Mouse (Mus musculus): ENCODE results near the gene Aph1a. TPM values are rescaled to one million over a fixed set of nuclear protein-coding genes. Genes with fewer than 3 reads are reported as not detected.

Aph1a gene
- total and polyA plus RNA-seq, 2 experiments from 2014 or later, result 46.0 to 77.2 TPM

DNA sequence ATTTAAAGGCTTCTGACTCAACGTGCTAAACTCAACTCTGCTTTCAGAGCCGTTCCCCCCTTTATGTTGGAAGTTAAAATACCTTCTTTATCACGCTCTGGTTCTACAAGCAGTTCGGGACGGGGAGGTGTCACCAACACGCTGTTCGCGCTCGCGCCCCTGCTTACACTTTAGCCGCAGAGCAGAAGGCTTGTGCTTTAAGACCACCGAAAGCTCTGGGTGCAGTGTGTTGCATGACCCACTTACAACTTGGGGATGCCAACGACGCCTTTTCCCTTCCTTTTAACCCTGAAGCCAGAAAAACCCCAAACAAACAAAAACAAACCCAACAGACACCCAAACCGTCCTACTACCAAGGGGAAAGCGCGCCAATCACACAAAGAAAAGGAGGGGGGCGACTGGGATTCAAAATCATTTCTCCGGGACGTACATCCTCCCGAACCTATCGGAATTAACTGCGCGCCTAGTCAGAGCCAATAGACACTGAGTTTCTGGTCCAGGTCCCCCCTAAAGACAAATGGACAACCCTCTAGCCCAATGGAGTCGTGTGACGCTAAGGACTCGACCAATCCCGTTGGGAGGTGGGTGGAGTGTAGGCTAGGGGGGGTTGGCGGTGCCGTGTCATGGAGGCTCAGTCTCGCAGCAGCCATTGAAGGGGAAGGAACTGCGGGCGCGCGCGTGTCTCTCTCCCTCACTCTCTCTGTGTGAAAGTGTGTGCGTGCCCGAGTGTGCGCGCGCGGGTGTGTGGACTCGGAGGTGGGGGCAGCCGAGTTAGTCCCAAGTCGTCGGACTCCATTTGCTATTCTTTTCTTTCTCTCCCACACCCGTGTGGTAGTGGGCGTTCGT lies 35.1 kb downstream of the Aph1a start, which contains the start of gene Anp32e:
Anp32e (plus strand) TSS at position 589 of the 846 bp plus-strand sequence.
- TF ChIP-seq CTCF (IDR thresholded peaks at IDR 0.05; ENCODE audit: low read depth), result no peak; the same call in 1 of the 2 replicates
- under 1% methylated on average over 49 of the region's 49 CpGs for WGBS
- DNase-seq, result peak; percentile 99
- peak; percentile 100 for ATAC-seq
- Histone ChIP-seq H3K4me3 (ENCODE audit: low read depth, low read length) (peak within 1 kb of the TSS; percentile 74), H3K27ac (ENCODE audit: low read depth, low read length) (peak within 1 kb of the TSS; percentile 86), H3K9me3 (ENCODE audit: low read length) (no peaks in the 10 kb centered on the region), H3K9ac (peak within 1 kb of the TSS; percentile 67), H3K27me3 (ENCODE audit: insufficient read depth, low read length) (no peaks in the 10 kb centered on the region), H3K4me2 (ENCODE audit: low read depth) (peak within 1 kb of the TSS; percentile 76), H3K4me1 (ENCODE audit: insufficient read depth) (no peaks in the 10 kb centered on the region), H3K36me3 (ENCODE audit: insufficient read depth) (peaks cover 3% of the 10 kb centered on the region; the same call in 1 of the 2 replicates)

GRCm38 (mm10) chr3:95929581-95930470 lies 36.1 kb downstream of the Aph1a start:
- Histone ChIP-seq H3K4me1 (ENCODE audit: insufficient read depth) (no peaks in the 10 kb centered on the region), H3K27ac (ENCODE audit: low read depth, low read length) (peak overlapping the region; percentile 86), H3K36me3 (ENCODE audit: insufficient read depth) (peaks cover 12% of the 10 kb centered on the region), H3K4me3 (ENCODE audit: low read depth, low read length) (peak overlapping the region; percentile 74), H3K9me3 (ENCODE audit: low read length) (no peaks in the 10 kb centered on the region), H3K9ac (peak overlapping the region; percentile 67), H3K27me3 (ENCODE audit: insufficient read depth, low read length) (no peaks in the 10 kb centered on the region), H3K4me2 (ENCODE audit: low read depth) (peak overlapping the region; percentile 76)
- peak; percentile 47 for DNase-seq
- ATAC-seq, result peak; percentile 28
- no peak for TF ChIP-seq CTCF (IDR thresholded peaks at IDR 0.05; ENCODE audit: low read depth)
- WGBS, result 1% methylated on average over 92 of the region's 105 CpGs

GRCm38 (mm10) chr3:95930471-95930789 lies 36.7 kb downstream of the Aph1a start:
- H3K4me1 ChIP-seq (ENCODE audit: insufficient read depth), result no peaks in the 10 kb centered on the region
- H3K4me3 ChIP-seq (ENCODE audit: low read depth, low read length), result peak overlapping the region; percentile 74
- 0% methylated on average over 5 of the region's 5 CpGs for WGBS
- TF ChIP-seq CTCF (IDR thresholded peaks at IDR 0.05; ENCODE audit: low read depth), result no peak
- peak overlapping the region; percentile 76 for H3K4me2 ChIP-seq (ENCODE audit: low read depth)
- no peaks in the 10 kb centered on the region for H3K9me3 ChIP-seq (ENCODE audit: low read length)
- peak overlapping the region; percentile 67 for H3K9ac ChIP-seq
- H3K27me3 ChIP-seq (ENCODE audit: insufficient read depth, low read length), result no peaks in the 10 kb centered on the region
- ATAC-seq (no peak), DNase-seq (no peak)
- peaks cover 15% of the 10 kb centered on the region for H3K36me3 ChIP-seq (ENCODE audit: insufficient read depth)
- 0 out of 2 replicates have a peak overlapping the region, but pooled peaks have one; percentile 86 for H3K27ac ChIP-seq (ENCODE audit: low read depth, low read length)

- ATAC-seq, result no peak
Observed at GRCm38 (mm10) chr3:95931471-95931870, 37.7 kb downstream of the Aph1a start.

DNA sequence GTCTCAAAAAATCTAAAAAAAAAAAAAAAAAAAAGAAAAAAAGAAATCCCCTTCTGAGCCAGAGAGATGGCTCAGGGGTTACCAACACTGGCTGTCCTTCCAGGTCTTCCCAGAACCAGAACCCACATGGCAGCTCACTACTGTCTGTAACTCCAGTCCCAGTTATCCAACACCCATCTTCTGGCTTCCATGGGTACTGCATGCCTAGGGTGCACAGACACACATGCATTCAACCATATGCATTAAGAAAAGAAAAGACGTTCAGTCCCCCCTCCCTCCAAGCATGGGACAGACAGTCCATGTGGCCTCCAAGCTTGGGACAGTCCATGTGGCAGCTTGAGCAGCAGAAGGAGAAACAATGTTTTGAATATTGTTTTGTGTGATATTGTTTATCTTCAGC lies 38.4 kb downstream of the Aph1a start:
- H3K9ac ChIP-seq, result no peak overlapping the region
- 44% methylated on average over 1 of the region's 1 CpGs for WGBS
- no peak for DNase-seq
- no peaks in the 10 kb centered on the region for H3K27me3 ChIP-seq (ENCODE audit: insufficient read depth, low read length)
- H3K4me2 ChIP-seq (ENCODE audit: low read depth), result no peak overlapping the region
- no peak; the same call in 1 of the 2 replicates for TF ChIP-seq CTCF (IDR thresholded peaks at IDR 0.05; ENCODE audit: low read depth)
- H3K4me1 ChIP-seq (ENCODE audit: insufficient read depth), result no peaks in the 10 kb centered on the region
- no peak overlapping the region for H3K27ac ChIP-seq (ENCODE audit: low read depth, low read length)
- H3K36me3 ChIP-seq (ENCODE audit: insufficient read depth), result peaks cover 18% of the 10 kb centered on the region
- no peaks in the 10 kb centered on the region for H3K9me3 ChIP-seq (ENCODE audit: low read length)
- no peak overlapping the region for H3K4me3 ChIP-seq (ENCODE audit: low read depth, low read length)
- no peak for ATAC-seq

More at GRCm38 (mm10) chr3:95931471-95931870, 37.7 kb downstream of the Aph1a start:
- Histone ChIP-seq H3K27ac (ENCODE audit: low read depth, low read length) (no peak overlapping the region), H3K36me3 (ENCODE audit: insufficient read depth) (peaks cover 15% of the 10 kb centered on the region), H3K9ac (no peak overlapping the region), H3K4me3 (ENCODE audit: low read depth, low read length) (no peak overlapping the region), H3K4me1 (ENCODE audit: insufficient read depth) (no peaks in the 10 kb centered on the region), H3K27me3 (ENCODE audit: insufficient read depth, low read length) (no peaks in the 10 kb centered on the region), H3K4me2 (ENCODE audit: low read depth) (no peak overlapping the region), H3K9me3 (ENCODE audit: low read length) (no peaks in the 10 kb centered on the region)
- no peak for DNase-seq
- WGBS, result 90% methylated on average over 1 of the region's 1 CpGs
- no peak for TF ChIP-seq CTCF (IDR thresholded peaks at IDR 0.05; ENCODE audit: low read depth)

DNA sequence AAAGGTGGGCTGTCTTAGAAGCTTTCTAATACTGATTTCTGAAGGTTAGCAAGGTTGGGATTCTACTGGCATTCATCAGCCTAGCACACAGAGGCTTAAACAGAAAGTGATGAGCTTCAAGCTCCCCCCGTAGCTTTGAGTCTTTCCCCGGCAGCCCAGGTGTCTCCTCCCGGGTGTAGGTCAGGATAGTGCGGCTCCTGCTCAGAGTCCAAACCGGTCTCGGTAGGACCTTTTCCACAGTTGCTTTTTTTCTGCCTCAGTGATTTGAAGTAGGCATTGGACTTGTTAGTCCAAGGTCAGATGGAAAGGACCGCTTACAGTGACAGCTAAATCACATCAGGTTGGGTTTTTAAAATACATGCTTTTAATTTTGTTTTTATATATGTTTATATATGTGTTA lies 38.8 kb downstream of the Aph1a start:
- Histone ChIP-seq H3K4me3 (ENCODE audit: low read depth, low read length) (no peak overlapping the region), H3K4me1 (ENCODE audit: insufficient read depth) (no peaks in the 10 kb centered on the region), H3K9me3 (ENCODE audit: low read length) (no peaks in the 10 kb centered on the region), H3K27me3 (ENCODE audit: insufficient read depth, low read length) (no peaks in the 10 kb centered on the region), H3K4me2 (ENCODE audit: low read depth) (no peak overlapping the region), H3K36me3 (ENCODE audit: insufficient read depth) (peaks cover 22% of the 10 kb centered on the region), H3K27ac (ENCODE audit: low read depth, low read length) (no peak overlapping the region), H3K9ac (no peak overlapping the region)
- no peak for DNase-seq
- no peak for TF ChIP-seq CTCF (IDR thresholded peaks at IDR 0.05; ENCODE audit: low read depth)
- 92% methylated on average over 7 of the region's 7 CpGs for WGBS
- ATAC-seq, result no peak

Measured in forebrain, postnatal 0 days (tissue).